Mouse (Mus musculus) lung, adult 18-20 months (tissue): ENCODE results near the gene Tmem240.
A peak's percentile ranks its signal among the peaks of the same experiment; 100 is the strongest.
"Not testable (repeated sequence)": the region's sequence is repeated elsewhere in the genome, so short reads cannot be mapped to it uniquely, and the experiment has no call there.

Experiments
- DNase-seq, 2 experiments: peaks; one replicate each; pipeline ENCODE4 v3.0.0; 2022; ENCODE audit warnings: mixed read lengths in 2 of 2

The Tmem240 gene

GRCm38 (mm10) chr4:155735788-155736187, 1.2 kb downstream of the Tmem240 start:
- DNase-seq, result no peak

DNA sequence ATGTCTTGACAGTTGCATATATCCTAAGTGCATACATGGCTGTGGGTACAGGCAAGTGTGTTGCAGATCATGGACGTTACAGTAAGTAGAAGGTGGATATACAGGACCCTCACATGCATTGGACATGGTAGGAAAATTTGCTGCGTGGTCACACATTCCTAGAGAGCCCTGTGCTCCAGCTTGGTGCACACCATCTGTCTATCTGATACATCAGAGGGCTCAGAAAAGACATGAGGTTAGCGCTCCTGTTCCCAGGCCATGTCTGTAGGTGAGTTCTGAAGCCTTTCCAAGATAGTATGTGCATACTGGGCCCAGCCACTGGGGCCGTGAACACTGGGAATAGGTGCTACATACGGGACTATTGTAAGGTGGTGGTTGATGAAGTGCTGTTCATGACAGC, 1.8 kb downstream of the Tmem240 start:
- no peak for DNase-seq

- DNase-seq, result no peak
Measured at GRCm38 (mm10) chr4:155738262-155738661, 3.7 kb downstream of the Tmem240 start.

DNA sequence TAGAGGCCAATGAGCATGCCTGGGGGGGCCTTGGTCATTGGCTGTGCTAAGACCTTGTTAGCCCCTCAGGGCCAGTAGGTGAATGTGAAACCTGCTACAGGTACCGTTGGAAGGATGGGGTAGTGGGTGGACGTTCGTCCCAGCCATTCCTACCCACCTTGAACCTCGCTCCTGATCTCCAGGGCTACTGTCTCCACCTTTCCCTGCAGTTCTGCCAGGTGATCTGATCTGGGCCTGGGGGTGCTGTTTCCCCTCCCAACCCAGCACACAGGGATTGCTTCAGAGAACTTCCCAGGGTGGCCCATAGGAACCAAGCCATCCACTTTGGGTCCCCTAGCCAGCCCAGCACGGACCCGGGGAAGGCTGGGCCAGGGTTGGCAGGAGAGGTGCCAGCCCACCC, 4.6 kb downstream of the Tmem240 start:
- DNase-seq, result no peak

DNA sequence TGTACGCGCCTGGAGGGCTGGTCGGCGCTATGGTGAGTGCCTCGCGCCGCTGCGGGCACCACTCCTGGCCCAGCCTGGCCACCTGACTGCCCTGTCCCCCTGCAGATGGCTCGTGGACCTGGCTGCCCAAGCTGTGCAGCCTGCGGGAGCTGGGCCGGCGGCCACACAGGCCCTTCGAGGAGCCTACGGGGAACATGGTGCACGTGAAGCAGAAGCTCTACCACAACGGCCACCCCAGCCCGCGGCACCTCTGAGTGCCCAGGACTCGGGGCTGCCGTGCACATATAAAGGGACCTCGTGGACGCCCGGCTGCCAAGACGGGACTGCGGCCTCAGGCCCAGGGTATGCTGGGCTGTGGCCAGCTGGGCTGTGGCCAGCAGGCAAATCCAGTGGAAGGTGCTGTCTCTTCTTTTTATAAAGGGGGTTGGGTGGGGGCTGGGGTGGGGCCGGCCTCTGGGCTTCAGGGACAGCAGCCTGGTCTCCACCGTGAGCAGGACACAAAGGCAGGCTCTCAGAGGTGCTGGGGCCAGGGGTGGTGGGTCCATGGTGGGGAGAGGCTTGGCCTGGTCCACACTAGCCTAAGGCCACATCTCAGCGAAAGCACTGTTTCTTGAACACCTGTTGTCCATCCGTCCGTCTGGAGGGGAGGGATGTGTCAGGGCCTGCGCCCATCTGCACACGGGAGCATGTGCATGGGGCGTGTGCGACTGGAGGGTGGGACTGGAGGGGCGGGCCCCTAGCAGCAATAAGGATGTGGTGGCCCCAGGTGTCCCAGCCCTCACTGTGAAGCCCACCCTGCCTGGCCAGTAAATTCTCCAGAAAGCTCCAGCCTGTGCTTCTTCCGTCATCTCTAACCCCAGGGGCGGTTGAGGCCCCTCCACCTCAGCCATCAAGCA, 5.4 kb downstream of the Tmem240 start:
- DNase-seq, result no peak

GRCm38 (mm10) chr4:155740681-155741080, 6.1 kb downstream of the Tmem240 start:
- DNase-seq, result not testable (repeated sequence)

GRCm38 (mm10) chr4:155742684-155743083, 8.1 kb downstream of the Tmem240 start:
- no peak for DNase-seq

GRCm38 (mm10) chr4:155744474-155744873, 9.9 kb downstream of the Tmem240 start:
- no peak for DNase-seq

- DNase-seq, result no peak
Measured at GRCm38 (mm10) chr4:155745136-155745535, 10.5 kb downstream of the Tmem240 start.

GRCm38 (mm10) chr4:155746036-155746548, 11.5 kb downstream of the Tmem240 start:
- DNase-seq, result no peak

- no peak for DNase-seq
Measured at GRCm38 (mm10) chr4:155746575-155747490, 12.2 kb downstream of the Tmem240 start.

DNA sequence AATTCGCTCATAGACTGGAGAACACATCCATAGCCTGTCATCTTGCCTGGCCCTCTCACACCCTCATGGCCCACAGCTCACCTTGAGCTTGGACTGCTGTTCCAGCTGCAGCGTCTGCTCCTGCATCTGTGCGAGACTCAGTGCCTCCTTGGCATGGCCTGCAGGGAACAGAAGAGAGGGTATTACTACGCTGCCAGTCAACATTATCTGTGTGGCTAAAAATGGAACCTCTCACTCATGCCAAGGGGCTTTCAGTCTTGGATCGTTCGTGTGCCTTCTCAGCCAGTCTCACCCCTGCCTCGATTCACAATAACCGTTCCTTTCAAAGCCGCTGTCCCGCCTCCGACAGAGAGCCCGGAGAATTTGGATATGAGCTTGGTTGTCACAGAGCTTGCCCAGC, 22.4 kb downstream of the Tmem240 start:
- DNase-seq, result no peak

DNA sequence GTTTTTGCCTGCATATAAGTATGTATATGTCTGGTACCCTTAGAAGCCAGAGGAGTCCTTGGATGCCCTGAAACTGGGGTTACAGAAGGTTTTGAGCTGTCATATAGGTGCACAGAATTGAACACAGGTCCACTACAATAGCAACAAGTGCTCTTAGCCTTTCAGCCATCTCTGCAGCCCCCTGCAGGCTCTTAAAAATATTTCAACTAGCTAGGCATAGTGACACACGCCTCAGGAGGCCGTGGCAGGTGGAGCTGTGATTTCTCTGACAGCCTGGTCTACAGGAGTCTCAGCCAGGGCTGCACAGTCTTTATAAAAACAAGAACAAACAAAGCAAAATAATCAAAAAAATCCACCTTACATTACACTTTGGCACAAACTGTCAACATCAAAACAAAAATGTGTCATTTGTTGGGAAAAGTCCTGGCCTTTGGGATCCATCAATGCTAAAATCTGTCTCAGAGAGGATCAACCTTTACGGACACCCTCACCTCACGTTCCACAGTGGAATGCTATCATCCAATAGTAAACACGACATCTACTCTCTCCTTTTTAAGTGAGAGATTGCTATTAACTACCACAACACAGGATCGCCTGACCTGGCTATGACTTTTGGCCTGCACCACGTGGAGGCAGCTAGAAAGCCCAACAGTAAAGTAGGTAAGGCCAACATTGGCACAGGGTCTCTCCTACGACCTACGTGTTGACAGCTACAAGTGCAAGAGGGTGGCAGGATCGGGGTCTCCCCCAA, 25.4 kb downstream of the Tmem240 start:
- DNase-seq, result no peak

DNA sequence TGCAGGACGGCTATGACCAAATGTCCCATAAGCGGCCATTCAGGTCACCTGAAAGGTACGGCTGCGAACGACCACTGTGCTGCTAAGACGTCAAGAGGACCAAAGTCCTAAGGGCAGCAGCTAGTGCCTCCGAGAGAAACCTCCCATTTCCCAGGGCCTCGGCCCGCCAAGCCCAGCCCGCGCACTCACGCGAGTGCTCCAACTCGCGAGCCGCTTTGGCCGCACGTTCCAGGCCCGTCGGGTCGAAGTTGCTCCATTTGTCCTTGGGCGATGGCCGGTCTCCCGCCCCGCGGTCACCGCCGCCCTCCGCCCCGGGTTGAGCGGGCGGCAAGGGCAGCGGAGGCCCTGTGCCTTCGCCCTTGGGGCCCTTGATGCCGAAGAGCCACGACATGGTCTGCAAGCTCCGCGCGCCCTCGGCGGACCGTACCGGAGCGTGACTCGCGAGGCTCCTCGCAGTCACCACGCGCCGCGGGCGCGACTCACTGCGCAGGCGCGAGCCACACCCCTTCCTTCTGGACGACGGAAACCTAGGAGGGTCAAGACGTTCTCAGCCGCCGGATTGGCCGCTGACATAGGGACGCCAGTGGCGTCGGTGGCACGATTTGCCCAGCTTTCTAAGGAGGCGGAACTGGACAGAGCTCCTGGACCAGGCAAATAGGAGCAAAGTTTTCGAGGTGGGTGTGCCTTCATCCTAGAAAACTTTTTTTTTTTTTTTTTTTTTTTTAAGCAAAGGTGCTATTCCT, 26.2 kb downstream of the Tmem240 start, which contains the start of gene Atad3a:
Atad3a (minus strand) TSS at position 481 of the 743 bp plus-strand sequence.
- peak; percentile 97 to 98 for DNase-seq

- DNase-seq, result no peak
Measured at GRCm38 (mm10) chr4:155761356-155762099, 26.9 kb downstream of the Tmem240 start.

DNA sequence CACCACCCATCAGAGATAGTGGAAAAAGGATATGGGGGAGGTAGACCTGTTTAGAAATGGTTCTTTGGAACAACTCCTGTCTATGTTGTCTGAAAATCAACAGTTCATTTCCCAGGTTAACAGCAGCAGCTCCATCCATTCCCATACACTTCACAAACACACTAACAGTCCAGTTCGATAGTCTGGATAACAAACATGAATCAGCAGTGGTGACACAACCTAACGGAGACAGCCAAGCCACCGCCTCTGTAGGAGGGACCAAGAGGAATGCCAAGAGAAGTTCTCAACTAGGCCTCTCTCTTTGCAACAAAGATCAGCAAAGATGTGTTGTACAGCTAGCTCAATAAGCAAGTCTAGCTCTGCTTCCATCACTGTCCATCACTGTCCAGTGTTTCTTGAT, 27.8 kb downstream of the Tmem240 start:
- DNase-seq, result no peak

GRCm38 (mm10) chr4:155769496-155769879, 34.9 kb downstream of the Tmem240 start:
- no peak for DNase-seq

GRCm38 (mm10) chr4:155769880-155770512, 35.4 kb downstream of the Tmem240 start:
- peak; percentile 89 to 91 for DNase-seq

DNA sequence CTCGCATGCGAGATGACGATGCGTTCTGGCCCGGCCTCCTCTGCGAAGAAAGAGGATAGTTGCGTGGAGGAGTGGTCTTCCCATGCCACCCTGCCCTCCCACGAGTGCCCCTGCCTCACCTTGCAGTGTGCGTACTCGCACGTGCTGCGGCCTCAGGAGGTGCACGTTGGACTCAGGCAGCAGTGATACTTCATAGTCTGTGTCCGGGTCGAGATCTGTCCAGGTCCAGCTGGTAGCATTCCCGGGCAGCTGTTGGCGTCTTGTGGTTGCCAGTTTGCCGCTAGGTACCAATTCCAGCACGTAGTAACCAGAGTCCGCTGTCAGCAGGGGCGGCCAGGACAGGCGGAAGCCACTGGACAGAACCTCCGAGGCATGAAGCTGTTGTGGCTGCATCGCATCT, 36.0 kb downstream of the Tmem240 start:
- no peak for DNase-seq

- DNase-seq, result peak in 1 of 2 experiments; percentile 31
Measured at GRCm38 (mm10) chr4:155771706-155772105, 37.1 kb downstream of the Tmem240 start.
